Mouse (Mus musculus): ENCODE results near the gene Hps4.

GRCm38 (mm10) chr5:112326446-112327009, 16.4 kb upstream of the Hps4 start:
- TF ChIP-seq POLR2A (IDR thresholded peaks at IDR 0.05; ENCODE audit: extremely low read depth, insufficient read depth, low read length) (no peak), CTCF (IDR thresholded peaks at IDR 0.05; ENCODE audit: low read depth, low read length) (no peak)
